Comparison of ENCODE assay signal across 10 mouse cellular contexts in genomic region chr3:129622705-129623104, GRCm38 (mm10).
"Had no signal": no experiment of that assay in that cellular context is flagged by ENCODE, and none has a peak within 500 bp of the region (broad histone marks: within the 10 kb centered on the region; RNA-seq: fewer than 3 reads in every experiment).

No protein-coding gene starts in this region.

- DNase-seq: retina, postnatal 1 day; right cerebral cortex, adult 18-20 months; right cerebral cortex, postnatal 14 days; right cerebral cortex, postnatal 25 days; spleen, adult 18-20 months had no signal

- H3K27ac ChIP-seq: neural tube, embryonic 12.5 days; neural tube, embryonic 13.5 days; neural tube, embryonic 15.5 days; stomach, embryonic 15.5 days; stomach, postnatal 0 days had no signal

- H3K36me3 ChIP-seq: neural tube, embryonic 12.5 days; neural tube, embryonic 13.5 days; stomach, embryonic 15.5 days had no signal

- H3K4me3 ChIP-seq: neural tube, embryonic 12.5 days; neural tube, embryonic 13.5 days; neural tube, embryonic 15.5 days; stomach, embryonic 15.5 days had no signal

- H3K9me3 ChIP-seq: neural tube, embryonic 12.5 days; neural tube, embryonic 13.5 days; neural tube, embryonic 15.5 days; stomach, embryonic 15.5 days had no signal

- H3K4me2 ChIP-seq: neural tube, embryonic 12.5 days; neural tube, embryonic 13.5 days; neural tube, embryonic 15.5 days; stomach, embryonic 15.5 days had no signal

- H3K4me1 ChIP-seq: stomach, embryonic 15.5 days had no signal

- H3K27me3 ChIP-seq: neural tube, embryonic 12.5 days; neural tube, embryonic 13.5 days; neural tube, embryonic 15.5 days; stomach, embryonic 15.5 days had no signal

- H3K9ac ChIP-seq: neural tube, embryonic 12.5 days; neural tube, embryonic 13.5 days; neural tube, embryonic 15.5 days; stomach, embryonic 15.5 days had no signal
